Mouse (Mus musculus): ENCODE data around the gene Tmem223. TPM values are rescaled to one million over a fixed set of nuclear protein-coding genes. Genes with fewer than 3 reads are reported as not detected.
"Not testable (repeated sequence)": the region's sequence is repeated elsewhere in the genome, so short reads cannot be mapped to it uniquely, and the experiment has no call there.

Tmem223 gene
- total RNA-seq (2021) = 100 to 1,000 TPM; 114 to 117 TPM

GRCm38 (mm10) chr19:8770567-8771270 is at the start of gene Tmem223:
Gene Tmem223 (plus strand): TSS chr19:8770996.
- DNase-seq = peak; percentile 84 to 85
- intact Hi-C loops (cut with DNase I) = no loop called here

DNA sequence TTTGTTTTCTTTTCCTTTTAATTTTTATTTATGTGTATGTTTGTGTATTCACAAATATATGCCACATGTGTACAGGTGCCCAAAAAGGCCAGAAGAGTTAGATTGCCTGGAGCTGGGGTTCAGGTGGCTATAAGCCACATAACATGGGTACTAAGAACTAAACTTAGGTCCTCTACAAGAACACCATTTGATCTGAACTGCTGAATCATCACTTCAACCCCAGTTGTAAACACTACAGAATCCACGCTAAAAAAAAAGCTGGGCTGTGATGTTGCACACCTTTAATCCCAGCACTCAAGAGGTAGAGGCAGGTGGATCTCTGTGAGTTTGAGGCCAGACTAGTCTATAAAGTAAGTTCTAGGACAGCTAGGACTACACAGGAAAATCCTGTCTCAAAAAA is 49.4 kb upstream of the Tmem223 start:
- intact Hi-C loops (cut with DNase I) = loop anchor here (5.0 kb wide), 1 partner anchor 101 kb away; the partner anchor contains the start of gene Hnrnpul2
- DNase-seq = no peak

DNA sequence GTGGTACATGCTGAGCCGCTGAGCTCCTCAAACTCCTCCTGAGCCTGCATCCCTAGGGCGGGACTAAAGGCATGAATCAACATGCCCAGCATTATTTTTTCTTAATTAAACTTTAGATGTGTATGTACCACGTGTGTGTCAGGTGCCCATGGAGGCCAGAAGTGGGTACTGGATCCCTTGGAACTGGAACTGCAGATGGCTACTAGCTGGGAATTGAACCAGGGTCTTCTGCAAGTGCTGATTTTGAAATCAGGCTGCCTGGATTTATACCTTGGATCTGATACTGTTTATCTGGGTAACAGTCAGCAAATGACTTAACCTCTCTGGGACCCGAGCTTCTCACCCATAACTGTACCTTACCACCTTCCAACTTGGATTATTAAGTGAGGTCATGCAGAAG is 48.8 kb upstream of the Tmem223 start:
- intact Hi-C loops (cut with DNase I) = loop anchor here (5.0 kb wide), 1 partner anchor 100 kb away; the partner anchor contains the start of gene Hnrnpul2
- no peak for DNase-seq

DNA sequence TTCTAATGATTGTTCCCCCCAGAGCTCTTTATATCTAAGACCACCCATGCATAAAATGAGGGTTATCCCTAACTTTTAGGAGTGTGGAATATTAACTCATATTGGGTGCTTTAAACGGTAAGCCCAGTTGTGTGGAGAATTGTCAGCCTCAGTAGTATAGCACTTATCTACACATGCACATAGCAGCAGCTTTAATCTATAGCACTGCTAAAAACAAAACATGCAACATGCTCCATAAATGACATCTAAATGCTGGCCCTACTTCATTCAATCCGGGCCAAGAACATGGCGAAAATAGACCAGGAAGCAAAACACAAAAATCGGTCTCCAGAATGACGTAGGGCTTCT is 48.3 kb upstream of the Tmem223 start:
- intact Hi-C loops (cut with DNase I) = loop anchor here (5.0 kb wide), 1 partner anchor 100 kb away; the partner anchor contains the start of gene Hnrnpul2
- no peak for DNase-seq

- peak; percentile 94 to 95 for DNase-seq
- intact Hi-C loops (cut with DNase I) = loop anchor here (5.0 kb wide), 1 partner anchor 99 kb away; the partner anchor contains the start of gene Hnrnpul2
These were observed 47.8 kb upstream of the Tmem223 start, which contains the start of gene Slc3a2 for GRCm38 (mm10) chr19:8722907-8723573. Gene Slc3a2 (minus strand): TSS chr19:8723369.

- intact Hi-C loops (cut with DNase I) = loop anchor here (5.0 kb wide), 1 partner anchor 99 kb away; the partner anchor contains the start of gene Hnrnpul2
- DNase-seq = no peak
These were observed 47.0 kb upstream of the Tmem223 start for GRCm38 (mm10) chr19:8723574-8724346.

DNA sequence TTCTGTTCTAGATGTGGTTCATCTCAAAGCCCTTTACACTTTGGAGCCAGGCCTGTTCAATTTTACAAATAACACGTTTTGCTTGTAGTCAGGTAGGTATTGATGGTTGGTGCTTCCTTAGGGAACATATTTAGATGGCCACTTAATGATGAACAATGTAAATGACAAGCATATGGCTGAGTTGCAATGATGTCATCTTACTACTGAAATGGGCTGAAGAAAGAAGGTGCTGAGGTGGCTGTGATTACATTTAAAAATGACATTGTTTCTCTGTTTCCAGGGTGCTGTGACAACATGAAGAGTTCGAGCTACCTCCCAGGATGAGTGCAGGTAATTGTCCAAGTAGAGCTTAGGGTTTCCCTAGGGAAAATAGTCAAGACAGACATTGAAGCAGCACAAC is 46.4 kb upstream of the Tmem223 start:
- intact Hi-C loops (cut with DNase I) = loop anchor here (5.0 kb wide), 1 partner anchor 98 kb away; the partner anchor contains the start of gene Hnrnpul2
- DNase-seq = no peak

DNA sequence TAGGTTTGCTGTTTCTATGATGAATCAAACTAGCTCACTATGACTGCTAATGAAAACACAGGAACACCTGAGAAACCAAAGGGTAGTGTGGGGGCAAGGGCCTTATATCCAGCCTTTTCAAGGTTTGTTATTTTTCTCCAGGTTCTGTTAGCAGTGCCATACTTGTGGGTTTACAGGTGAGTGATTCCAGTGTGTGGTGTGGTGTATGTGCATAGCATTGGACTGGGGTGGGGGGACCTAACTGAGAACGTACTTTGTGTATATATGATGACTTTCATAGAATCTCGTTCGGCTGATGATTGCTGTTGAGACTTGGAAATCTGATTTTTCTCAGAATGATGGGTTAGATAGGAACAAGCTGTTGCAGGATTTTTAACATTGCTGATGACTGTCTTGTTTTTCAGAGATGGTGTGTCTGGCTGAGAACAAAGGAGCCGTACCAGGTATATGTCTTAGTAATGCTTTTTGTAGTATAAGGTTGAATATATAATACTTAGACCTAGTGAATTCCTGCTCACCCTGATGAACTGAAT is 45.6 kb upstream of the Tmem223 start:
- intact Hi-C loops (cut with DNase I) = no loop called here
- no peak for DNase-seq

DNA sequence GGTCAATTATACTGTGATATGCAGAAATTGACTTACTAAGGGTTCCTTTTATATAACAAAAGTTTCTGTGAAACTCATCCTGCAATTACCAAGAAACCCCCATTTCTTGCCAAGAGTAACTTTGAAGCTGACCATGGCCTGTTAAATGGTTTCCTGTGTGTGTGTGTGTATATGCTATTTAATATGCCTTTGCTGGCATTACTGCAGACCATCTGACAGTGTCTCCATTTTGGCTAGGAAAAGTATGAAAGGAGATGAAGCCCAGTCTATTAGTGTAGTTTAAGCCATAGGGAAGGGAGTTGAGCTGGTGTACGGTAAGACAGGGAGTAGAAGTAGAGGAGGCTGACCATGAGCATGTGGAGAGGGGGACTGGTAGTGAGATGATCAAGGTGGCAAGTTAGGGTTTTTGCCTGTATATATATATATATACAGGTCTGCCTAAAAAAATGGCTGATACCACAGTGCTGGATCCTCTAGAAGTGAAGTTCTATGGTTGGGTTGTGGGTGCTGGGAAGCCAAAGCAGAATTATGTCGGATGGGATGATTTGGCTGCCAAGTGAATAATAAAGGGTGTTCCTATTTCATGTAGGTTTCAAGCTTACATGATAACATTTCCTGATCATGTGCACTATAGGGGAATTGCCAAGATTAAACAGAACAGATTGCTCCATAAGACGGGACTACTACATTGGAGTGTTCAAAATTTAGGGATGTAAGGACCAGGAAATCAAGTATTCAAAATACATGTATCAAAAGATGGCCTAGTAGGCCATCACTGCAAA is 44.0 kb upstream of the Tmem223 start:
- intact Hi-C loops (cut with DNase I) = no loop called here
- DNase-seq = no peak

GRCm38 (mm10) chr19:8727495-8728114 is 43.2 kb upstream of the Tmem223 start:
- DNase-seq = no peak
- intact Hi-C loops (cut with DNase I) = no loop called here

DNA sequence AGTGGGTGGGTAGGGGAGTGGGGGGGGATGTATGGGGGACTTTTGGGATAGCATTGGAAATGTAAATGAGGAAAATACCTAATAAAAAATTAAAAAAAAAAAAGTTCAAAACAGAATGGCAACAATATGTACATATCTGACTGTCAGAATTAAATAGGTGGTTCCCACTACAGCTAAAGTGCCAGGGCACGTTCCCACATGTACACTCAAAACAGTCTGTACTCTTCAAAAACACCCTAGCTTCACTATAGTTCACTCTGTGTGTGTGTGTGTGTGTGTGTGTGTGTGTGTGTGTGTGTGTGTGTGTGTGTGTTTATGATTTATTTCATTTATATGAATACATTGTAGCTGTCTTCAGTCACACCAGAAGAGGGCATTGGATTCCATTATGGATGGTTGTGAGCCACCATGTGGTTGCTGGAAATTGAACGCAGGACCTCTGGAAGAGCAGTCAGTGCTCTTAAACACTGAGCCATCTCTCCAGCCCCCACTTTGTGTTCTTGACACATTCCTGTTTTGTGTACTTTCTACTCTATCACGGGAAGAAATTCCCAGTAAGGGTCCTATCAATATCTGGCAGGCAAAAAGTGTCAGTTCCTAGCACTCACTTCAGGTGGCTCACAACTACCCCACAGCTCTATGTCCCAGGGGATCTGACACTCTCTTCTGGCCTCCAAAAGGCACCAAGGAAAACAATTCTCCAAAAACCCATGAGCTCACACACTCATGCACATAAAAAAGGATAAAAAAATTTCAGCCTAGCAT is 42.3 kb upstream of the Tmem223 start:
- DNase-seq; intact Hi-C loops (cut with DNase I): not testable (repeated sequence)

GRCm38 (mm10) chr19:8734334-8734733 is 36.5 kb upstream of the Tmem223 start:
- intact Hi-C loops (cut with DNase I) = no loop called here
- no peak for DNase-seq

- intact Hi-C loops (cut with DNase I) = no loop called here
These were observed 35.2 kb upstream of the Tmem223 start, which contains the start of gene Wdr74 for GRCm38 (mm10) chr19:8735389-8736159. Gene Wdr74 (plus strand): TSS chr19:8735827.

DNA sequence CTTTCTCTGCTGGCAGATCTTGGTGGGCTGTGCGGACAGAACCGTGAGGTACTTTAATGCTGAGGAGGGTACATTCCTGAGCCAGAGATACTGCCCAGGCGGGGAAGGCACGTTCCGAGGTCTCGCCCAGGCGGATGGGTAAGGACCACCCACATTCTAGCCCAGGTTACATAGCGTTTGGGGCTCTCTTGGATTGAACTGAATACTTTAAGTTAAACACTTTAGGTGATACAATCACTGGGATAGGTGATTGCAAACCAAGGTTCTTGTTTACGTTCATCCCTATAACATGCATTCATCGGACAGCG is 34.7 kb upstream of the Tmem223 start:
- no peak for DNase-seq
- intact Hi-C loops (cut with DNase I) = no loop called here

More at GRCm38 (mm10) chr19:8735389-8736159, 35.2 kb upstream of the Tmem223 start, which contains the start of gene Wdr74:
- peak; percentile 92 to 95 for DNase-seq

DNA sequence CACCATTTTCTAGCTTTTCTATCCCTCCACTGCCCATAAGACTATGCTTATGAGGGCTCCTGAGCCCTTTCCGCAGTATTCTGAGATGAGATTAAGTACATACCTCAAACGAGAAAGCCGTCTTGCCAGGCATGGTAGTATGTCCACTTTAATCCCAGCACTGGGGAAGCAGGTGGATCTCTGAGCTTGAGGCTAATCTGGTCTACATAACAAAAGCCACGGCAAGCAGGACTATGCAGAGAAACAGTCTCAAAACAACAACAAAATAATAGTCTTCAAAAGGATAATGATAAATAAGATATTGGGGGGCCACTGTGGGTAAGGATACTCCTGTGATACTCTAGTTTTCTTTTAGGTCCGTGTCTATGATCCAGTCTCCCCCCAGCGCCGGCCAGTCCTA is 31.9 kb upstream of the Tmem223 start:
- intact Hi-C loops (cut with DNase I) = no loop called here
- no peak for DNase-seq

DNA sequence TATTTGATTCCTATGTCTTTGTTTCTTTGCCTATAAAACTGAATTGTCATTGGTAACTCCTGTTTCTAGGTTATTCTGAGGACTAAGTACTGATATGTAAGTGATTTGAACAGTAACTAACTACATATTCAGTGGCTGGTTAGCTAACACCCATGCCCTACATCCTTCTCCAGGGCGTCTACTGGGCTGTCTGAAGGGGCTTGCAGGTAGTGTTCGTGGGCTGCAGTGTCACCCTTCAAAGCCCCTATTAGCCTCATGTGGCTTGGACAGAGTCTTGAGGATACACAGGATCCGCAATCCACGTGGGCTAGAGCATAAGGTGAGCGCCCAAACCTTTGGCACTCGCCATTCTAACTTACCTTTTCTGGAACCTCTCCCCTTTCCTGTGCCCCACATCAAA is 31.1 kb upstream of the Tmem223 start:
- intact Hi-C loops (cut with DNase I) = no loop called here
- DNase-seq = no peak

- intact Hi-C loops (cut with DNase I) = no loop called here
- peak in 1 of 2 experiments; percentile 21 for DNase-seq
These were observed 30.2 kb upstream of the Tmem223 start, which contains the start of gene 1700092M07Rik for GRCm38 (mm10) chr19:8740603-8741002. Gene 1700092M07Rik (plus strand): TSS chr19:8740718.
